Mouse (Mus musculus) embryo, embryonic 10 days (tissue): ENCODE results near the gene Tnpo2.
"Not testable (repeated sequence)": the region's sequence is repeated elsewhere in the genome, so short reads cannot be mapped to it uniquely, and the experiment has no call there.

Experiments
- DNase-seq: peaks from one replicate; pipeline ENCODE4 v3.0.0-alpha.2; 2015; ENCODE audit warnings: low spot score

Tnpo2 gene

GRCm38 (mm10) chr8:85073041-85073612 is 36.4 kb downstream of the Tnpo2 start:
- DNase-seq = no peak

DNA sequence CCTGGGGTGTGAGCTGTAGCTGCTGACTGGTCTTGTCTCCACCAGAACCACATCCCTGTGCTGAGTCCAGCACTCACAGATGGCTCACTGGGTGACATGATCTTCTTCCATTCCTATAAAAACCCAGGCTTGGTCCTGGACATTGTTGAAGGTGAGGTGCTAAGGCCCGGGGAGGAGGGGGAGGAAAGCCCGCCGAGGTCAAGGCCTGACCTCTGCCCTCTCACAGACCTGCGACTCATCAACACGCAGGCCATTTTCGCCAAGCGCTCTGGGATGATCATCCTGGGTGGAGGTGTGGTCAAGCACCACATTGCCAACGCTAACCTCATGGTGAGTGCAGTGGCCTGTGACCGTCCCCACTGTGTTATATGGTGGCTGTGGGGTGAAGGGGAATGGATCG is 37.5 kb downstream of the Tnpo2 start:
- DNase-seq = no peak

- no peak for DNase-seq
Measured at GRCm38 (mm10) chr8:85074617-85075016, 37.9 kb downstream of the Tnpo2 start.

DNA sequence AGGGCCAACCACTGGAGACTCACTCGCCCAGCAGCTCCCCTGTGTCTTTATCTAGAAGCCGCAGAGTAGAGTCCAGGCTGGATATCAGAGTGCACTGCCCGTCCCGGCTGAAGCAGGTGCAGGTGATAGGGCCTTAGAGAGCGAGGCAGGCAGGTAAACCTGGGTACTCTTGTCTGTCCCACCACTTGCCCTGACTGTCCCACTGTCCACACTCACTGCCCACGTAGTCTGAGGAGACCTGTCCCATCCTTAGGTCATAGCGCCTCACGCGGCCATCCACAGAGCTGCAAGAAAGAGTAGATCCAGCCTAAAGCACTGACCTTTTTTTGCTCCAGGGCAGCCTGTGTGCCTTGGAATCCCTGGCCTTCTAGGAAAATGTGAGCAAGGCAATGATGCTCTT is 39.3 kb downstream of the Tnpo2 start:
- peak; percentile 64 for DNase-seq

- peak; percentile 94 for DNase-seq
Measured at GRCm38 (mm10) chr8:85076993-85077392, 40.3 kb downstream of the Tnpo2 start.

- DNase-seq = peak; percentile 22
Measured at GRCm38 (mm10) chr8:85080214-85080531, 43.5 kb downstream of the Tnpo2 start.

GRCm38 (mm10) chr8:85080532-85081215 is 44.0 kb downstream of the Tnpo2 start, which contains the start of gene Wdr83os:
Gene Wdr83os, plus strand, starts transcription at chr8:85080740.
- peak; percentile 73 for DNase-seq

GRCm38 (mm10) chr8:85081216-85081555 is 44.5 kb downstream of the Tnpo2 start, which contains the start of gene Wdr83:
Gene Wdr83, minus strand, starts transcription at chr8:85081306.
- DNase-seq = peak; percentile 79

- DNase-seq = not testable (repeated sequence)
Measured at GRCm38 (mm10) chr8:85082169-85082568, 45.5 kb downstream of the Tnpo2 start.

- DNase-seq = peak; percentile 85
Measured at GRCm38 (mm10) chr8:85083108-85083813, 46.5 kb downstream of the Tnpo2 start, which contains the start of gene Man2b1. Gene Man2b1, plus strand, starts transcription at chr8:85083270.

DNA sequence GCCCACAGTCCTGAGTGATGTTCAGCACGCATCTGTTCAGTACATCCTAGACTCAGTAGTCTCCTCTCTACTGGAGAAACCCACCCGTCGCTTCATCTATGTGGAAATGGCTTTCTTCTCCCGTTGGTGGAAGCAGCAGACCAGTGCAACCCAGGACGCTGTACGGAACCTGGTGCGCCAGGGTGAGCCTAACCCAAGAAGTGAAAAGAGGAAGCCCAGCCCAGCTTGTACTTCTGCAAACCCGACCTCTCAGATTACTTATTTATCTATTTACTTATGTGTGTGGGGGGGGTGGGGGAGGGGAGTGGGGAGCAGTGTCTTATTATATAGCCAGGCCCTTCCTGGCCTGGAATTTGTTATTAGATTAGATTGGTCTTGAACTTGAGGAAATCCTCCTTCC is 47.9 kb downstream of the Tnpo2 start:
- DNase-seq = no peak

- DNase-seq = no peak
Measured at GRCm38 (mm10) chr8:85086238-85086637, 49.5 kb downstream of the Tnpo2 start.

DNA sequence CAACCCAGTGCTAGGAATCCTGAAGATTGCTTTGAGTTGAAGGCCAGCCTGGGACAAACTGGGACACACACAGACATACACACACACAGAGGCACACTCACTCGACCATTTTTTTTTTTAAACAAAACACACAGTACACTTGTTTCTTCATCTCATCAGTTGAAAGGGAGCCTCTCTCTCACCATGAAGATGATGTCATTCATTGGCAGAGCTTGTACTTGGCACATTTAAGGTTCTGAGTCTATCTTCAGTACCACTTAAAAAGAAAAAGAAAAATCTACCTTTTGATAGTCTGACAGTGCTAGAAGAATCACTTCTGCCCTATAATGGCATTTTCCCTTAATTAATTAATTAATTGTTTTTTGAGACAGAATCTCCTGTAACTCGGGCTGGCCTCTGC is 52.1 kb downstream of the Tnpo2 start:
- DNase-seq = no peak

- no peak for DNase-seq
Measured at GRCm38 (mm10) chr8:85090856-85091255, 54.1 kb downstream of the Tnpo2 start.

DNA sequence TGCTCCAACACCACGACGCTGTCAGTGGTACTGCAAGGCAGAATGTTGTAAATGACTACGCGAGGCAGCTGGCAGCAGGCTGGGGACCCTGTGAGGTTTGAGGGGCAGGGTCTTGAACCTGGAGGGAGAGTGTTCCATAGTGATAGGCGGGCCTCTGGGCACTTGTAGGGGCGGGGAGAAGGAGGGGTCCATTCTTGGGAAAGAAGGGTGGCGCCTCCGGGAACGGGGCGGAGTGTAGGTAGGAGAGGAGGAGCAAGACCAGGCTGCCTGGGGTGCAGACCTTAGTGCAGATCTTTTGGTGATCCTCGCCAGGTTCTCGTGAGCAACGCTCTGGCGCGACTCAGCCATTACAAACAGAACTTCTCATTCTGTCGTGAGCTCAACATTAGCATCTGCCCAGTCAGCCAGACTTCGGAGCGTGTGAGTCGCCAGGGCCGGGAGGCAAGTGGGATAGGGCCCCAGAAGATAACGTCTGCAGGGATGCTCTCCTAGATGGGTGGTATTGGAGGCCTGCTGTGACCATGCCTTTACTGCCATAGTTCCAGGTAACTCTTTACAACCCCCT is 54.9 kb downstream of the Tnpo2 start:
- DNase-seq = no peak

- DNase-seq = no peak
Measured at GRCm38 (mm10) chr8:85095051-85095450, 58.3 kb downstream of the Tnpo2 start.

DNA sequence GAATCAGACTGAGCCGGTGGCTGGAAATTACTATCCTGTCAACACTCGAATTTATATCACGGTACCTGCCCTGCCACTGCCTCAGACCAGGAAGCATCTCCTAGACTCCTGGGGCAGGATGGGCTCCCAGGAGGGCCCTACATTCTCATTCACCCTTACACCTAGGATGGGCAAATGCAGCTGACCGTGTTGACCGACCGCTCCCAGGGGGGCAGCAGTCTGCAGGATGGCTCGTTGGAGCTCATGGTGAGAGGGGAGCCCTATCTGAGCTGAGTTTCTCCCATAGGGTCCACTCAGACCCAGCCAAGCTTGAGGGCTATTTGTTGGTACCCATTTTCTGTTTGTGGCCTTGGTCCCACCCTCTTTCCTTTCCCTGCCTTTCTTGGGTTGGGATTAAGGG is 58.9 kb downstream of the Tnpo2 start:
- DNase-seq = no peak

DNA sequence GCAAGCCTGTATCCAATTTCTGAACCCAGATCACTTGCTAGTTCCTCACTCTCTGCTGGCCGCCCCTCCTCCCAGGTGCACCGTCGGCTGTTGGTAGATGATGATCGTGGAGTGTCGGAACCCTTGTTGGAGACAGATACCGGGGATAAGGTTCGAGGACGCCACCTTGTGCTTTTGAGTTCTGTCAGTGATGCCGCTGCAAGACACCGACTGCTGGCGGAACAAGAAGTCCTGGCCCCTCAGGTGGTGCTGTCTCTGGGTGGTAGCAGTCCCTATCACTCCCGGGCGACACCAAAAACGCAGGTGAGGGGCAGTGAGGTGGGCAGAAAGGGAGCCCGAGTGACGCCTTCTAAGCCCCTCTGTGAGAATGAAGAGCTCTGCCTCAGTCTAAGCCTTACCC is 59.5 kb downstream of the Tnpo2 start:
- no peak for DNase-seq

GRCm38 (mm10) chr8:85096850-85097249 is 60.1 kb downstream of the Tnpo2 start:
- no peak for DNase-seq

DNA sequence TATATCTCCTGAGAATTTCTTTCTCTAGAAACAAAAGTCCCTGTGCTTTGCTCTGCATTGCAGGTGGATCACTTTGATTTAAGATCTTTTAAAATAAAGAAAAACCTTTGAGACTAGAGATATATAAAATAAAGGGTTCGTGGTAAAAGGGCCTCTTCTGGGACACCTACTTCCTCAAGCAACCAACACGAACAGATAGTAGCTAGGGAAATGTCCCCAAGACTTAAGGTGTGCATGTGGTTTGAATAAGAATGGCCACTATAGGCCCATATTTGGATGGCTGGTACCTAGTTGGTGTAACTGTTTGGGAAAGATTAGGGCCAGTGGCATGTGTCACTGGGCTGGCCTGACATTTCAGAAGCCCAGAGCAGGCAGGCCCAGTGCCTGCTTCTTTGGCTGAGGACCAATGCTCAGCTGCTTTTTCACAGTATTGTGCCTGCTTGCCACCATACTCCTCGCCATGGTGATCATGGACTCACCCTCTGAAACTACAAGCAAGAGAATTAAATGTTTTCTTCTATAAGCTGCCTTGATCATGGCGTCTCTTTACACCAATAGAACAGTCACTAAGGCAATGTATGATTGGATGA is 63.5 kb downstream of the Tnpo2 start:
- DNase-seq = no peak
